Mouse (Mus musculus): ENCODE results near the gene Ror1.

Gene Ror1

DNA sequence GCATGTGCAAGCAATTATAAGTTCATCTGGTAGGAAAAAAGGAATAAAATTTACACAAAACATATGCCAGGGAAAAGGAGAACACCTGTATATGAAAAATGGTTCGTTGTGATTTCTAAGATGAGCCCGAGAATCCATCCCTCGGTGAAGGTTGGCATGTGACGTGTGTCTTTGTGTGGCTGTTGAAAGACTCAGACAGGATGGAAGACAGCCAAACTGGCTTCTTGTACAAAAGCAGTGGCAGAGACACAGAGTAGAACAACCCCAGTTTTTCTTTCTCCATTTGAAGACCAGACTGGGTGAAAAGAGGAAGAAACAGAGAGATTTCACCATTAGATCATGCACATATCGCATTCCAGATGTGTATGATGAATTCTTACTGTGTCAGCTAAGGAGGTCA lies 62.8 kb downstream of the Ror1 start:
- no peak for DNase-seq (ENCODE audit: extremely low spot score)

DNA sequence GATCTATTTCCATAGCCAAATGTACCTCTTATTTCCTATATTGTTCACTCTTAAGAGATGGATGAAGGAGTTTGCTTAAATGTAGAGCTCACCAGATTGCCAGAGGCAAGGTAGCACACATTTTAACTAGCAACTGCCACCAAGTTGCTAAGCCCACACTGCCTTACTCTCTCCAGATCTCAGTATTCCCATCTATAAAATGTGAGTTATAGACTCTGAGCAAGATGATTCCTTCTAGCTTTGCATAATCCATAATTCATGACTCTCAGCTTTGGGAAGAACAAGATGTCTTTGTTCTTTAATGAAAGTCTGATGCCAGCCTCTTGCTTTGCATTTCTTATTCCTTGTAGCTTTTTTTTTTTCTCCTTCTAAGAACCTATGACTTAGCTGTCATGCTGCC lies 64.6 kb downstream of the Ror1 start:
- DNase-seq (ENCODE audit: extremely low spot score): no peak

DNA sequence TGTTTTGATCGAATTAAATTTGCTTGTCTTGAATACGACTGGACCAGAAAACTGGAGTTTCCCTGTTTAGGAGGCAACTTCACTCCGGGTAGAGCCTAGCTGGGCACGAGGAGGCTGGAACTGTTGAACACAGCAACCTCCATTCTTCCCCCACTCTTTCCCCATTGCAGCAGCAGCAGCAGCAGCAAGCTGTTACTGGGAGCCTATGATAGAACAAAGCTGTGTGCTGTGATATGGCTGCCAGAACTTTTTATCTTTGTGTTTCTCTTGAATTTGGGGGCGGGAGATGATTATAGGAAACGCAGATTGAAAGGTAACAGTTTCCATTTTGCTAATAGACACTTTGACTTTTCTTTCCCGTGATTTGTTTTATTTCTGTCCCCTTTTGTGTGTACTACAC lies 70.2 kb downstream of the Ror1 start:
- no peak for DNase-seq (ENCODE audit: extremely low spot score)

DNA sequence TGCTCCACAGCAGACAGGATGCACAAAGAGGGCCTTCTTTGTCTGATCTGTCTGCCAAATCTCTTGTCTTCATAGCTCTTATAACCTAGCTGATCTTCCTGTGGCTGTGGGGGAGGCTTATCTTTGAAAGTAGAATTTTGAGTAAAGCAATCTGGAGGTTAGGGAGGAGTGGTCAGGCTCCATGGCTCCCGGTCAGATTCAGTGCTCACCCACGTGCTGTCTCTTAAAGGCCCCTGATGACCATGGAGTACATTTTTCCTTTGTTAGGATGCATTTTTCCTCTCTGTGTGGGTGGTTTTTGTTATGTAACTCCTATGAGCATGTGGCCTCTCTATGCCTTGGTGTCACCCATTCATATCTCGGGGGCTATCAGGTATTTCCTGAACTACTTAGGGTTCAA lies 71.3 kb downstream of the Ror1 start:
- DNase-seq (ENCODE audit: extremely low spot score): no peak

DNA sequence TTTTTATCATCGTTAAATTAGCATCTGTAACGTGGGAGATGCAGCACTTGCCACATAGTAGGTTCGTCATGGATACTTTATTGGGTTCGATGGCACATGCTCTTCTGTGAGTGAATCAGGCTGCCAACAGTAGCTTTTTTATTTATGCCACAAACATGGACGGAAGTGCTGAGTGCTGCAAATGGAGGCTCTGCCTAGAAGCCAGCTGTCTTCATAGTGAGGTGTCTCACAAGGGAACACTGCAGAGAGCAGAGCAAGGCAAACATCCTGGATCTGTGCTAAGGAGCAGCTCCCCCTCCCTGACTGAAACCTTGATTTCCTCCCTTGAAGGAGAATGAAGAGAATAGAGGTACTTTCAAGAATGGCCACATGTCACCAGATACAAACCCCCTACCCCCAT lies 74.1 kb downstream of the Ror1 start:
- DNase-seq (ENCODE audit: extremely low spot score): no peak

DNA sequence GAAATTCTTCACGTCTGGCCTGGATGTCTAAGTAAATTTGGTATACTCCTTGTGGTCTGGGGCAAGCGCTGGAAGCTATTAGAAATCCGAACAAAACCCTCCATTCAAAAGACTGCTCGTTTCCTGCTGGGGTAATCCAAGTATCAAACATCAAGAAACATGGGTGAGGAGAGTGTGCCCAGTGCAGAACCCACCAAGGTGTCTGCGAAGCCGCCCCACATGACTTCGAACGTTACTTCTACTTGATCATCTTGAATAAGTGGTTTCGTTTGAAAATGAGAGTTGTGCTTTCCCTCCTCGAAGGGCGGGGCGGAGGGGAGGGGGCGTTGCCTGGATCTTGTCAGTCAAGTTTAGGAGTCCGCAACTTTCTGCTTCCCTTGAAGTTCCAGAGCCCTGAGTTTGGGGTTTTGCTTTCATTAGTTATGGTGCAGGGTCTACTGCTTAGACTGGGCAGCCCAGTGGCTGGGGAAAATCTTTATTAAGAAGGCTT lies 74.6 kb downstream of the Ror1 start:
- DNase-seq (ENCODE audit: extremely low spot score): peak; percentile 43

DNA sequence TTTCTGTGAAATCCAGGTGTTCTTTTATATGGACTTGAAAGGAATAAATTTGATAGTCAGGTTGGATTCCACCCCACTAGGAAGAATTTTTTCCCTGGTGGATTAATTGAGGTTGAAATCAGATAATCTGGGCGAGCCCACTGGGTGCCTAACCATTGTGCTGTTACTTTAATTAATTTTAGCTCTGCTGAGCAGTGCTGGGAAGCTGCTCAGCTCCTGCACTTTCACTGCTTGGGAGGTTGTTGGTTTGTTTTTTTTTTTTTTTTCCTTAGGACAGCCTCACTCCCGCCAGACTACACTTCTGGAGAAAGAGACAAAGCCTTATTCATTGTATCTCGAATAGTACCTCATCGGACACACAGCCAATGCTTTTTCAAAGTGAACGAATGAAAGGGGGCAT lies 75.2 kb downstream of the Ror1 start:
- no peak for DNase-seq (ENCODE audit: extremely low spot score)

DNA sequence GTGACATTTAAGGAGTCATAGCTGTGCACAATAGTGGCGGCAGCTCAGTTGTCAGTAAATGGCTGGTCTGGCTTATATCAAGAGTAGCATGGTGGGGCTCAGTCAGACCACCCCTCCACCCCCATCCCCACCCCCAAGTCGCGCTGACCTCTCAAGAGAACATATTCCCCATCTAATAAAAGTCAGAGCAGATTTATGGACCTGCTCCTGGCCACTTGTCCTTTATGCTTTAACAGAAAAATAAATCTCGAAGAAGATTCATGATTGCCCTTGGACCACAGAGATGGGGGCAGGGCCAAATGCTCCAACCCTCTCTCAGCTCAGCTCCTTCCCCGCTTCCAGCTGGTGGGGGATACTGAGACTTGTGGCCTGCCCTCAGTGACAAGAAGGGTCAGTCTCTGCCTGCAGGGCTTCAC lies 75.9 kb downstream of the Ror1 start:
- DNase-seq (ENCODE audit: extremely low spot score): no peak

DNA sequence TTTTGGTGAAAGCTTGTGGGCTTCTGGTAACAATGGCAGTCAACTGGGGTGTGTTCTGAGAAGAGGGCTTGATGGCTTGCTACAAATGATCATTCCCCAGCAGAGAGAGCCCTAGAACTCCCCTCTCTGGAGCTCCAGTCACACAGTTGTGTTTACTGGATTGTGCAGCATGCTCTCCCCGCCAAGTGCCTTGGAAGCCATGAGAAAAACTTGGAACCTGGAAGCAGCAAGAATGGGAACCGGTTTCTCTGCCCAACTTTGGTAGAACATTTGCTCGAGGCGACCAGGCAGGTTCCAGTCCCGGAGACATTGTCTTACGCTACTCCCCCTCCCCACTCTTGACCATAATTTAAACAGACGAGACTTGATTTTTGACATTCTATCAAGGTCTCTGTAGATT lies 80.0 kb downstream of the Ror1 start:
- no peak for DNase-seq (ENCODE audit: extremely low spot score)

DNA sequence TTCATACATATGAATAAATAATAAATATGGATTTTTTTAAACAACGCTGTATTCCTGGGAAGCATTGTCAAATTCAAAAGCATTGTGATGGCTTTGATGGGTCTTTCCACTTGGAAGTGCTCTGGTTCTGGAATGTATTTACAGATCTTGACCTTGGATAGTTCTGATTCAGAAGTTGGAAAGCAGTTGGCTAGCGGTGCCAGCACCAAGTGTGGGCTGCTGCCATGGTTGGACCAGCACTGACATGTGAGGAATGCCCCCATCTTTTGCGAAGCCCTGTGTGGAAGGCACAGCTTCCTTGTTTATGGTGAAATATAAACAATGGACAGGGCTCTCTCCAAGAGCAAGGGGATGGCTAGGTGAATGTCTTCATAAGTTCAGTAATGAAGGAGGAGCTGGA lies 82.7 kb downstream of the Ror1 start:
- DNase-seq (ENCODE audit: extremely low spot score): no peak

DNA sequence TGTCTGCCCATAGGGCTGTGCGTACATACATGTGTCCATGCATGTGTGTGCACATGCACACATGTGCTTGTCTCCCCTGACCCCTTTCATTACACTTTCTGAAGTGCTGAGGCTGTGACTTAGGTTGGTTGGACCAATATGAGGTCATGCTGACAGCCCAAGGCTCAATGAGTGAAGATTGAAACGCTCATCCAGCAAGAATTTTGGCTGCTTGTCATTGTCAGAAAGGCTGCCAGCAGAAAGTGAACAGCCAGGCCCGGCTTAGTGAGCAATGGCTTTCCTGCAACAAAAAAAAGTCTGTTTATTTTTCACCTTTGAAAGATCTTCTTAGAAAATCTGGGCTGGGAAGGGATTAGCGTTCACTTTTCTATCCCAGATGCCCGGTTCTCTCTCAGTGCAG lies 86.1 kb downstream of the Ror1 start:
- DNase-seq (ENCODE audit: extremely low spot score): no peak

DNA sequence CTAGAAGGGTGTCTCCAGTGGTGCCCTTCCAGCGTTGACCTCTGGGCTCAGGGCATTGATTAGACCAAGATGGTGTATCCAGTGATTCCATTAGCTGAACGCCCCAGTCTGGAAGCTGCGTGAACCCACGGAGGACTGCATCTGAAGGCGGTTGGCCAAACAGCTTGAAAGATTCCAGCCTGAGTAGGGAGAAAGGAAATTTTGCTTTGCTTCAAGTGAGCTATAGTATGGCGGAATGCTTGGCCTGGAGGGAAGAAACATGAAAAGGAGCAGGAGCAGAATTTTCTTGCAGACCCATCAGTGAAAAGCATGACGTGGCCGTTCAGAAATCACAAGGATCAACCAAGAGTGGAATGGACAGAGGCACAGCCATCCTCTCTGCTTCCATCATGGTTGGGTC lies 91.2 kb downstream of the Ror1 start:
- DNase-seq (ENCODE audit: extremely low spot score): no peak

DNA sequence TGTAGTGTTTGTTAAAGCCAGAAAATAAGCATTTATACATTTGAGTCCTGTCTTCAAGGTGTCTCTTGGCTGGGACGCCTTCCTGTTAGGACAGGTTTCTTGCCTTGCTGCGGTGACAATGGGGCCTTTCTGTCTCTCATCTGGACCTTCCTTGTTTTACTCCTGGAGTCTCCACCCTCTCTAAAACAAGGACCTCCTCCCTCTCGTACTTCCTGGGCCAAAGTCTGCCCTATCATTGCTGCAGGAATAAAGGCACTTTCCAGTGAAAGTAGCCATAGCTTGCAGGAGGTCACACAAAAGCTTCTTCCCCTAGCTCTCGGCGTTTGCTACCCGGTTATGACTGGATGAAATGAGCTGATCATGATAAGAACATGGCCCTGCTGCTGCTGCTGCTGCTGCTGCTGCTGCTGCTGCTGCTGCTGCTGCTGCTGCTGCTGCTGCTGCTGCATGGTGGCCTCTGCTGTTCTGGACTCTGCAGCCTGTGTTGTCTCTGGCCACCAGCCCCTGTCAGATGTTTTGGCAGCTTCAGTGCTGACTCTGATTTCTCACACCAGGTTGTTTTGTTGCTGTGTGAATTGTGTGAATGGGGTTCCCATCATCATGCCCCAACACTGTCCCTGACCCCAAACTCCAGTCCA lies 92.1 kb downstream of the Ror1 start:
- DNase-seq (ENCODE audit: extremely low spot score): no peak

DNA sequence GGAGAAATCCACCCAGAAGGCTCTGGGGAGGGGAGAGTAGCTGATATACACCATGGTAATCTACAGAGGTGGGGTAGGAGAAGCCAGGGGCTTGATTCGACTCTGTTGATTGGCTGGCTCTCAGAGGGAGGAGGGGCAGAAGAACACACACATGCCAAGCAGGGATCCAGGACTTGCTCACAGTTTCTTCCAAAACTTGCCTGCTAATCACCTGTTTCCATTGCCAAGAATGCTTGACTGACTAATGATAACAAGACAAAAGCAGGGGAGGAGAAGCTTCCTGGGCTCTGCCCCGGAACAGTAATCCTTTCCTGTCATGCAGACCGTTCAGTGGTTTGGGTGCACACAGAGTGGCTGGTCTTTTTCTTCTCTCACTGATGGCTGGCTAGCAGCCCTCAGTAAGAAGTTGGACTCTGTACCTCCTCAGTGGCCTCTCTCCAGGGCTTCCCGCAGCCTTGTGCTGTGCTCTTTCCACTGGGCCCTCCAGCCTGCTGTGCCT lies 92.7 kb downstream of the Ror1 start:
- peak; percentile 23 for DNase-seq (ENCODE audit: extremely low spot score)

DNA sequence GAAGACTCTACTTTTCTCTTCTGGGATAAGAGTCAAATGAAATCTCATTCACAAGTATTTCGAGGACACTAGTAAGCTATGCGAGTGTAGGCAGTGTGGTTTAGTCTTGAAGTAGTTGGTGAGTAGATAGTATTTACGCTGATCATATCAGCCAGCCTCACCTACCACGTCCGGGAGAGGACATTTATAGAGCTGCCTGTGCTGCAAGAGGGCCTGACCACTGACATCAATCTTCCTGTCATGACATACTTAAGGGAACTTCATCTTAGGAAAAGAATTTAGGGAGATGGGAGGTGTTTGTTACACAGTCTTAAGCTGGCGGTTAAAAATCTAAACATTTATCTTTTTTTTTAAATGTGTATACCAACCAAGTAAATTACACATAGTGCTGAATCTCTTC lies 95.9 kb downstream of the Ror1 start:
- no peak for DNase-seq (ENCODE audit: extremely low spot score)

DNA sequence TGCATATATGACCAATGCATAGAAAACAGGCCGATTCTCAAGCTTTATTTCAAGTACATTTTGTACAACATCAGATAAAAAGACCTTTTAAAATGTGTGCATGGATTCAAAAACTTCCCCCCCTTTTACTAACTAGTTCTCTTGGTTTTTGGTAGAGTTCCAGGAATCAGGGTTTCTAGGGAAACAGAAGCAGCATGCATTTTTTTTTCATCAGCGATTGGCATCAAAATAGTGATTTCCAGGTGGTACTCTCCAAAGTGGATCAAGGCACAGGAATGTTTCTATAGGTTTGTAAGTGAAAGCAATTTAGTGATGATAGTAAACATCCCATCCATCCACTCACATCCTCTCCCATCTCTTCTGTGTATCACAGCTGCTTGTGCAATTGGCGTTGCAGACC lies 98.5 kb downstream of the Ror1 start:
- no peak for DNase-seq (ENCODE audit: extremely low spot score)

DNA sequence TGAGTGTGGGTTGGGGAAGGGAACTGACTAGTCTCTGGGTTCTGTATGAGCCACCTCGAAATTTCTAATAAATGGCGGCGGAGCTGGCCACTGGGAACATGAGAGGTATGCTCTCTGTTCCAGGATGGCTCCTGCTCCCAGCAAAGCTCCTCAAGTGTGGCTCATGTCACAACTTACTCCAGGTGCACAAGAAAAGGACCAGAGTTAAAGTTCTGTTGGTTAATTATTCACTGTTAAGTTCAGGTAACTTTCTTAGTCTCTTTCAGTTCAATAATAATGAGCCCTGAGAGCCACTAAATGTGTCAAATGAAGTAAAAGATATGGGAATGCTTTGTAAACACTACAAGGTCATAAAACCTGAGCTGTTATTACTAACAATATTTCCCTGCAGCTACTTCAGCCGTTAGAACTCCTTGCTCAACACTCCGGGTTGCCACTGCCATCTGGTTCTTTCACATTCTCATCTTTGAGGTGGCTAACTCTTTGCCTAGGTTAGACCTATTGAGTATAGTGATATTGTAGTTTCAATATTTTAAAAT lies 100.7 kb downstream of the Ror1 start:
- no peak for DNase-seq (ENCODE audit: extremely low spot score)

DNA sequence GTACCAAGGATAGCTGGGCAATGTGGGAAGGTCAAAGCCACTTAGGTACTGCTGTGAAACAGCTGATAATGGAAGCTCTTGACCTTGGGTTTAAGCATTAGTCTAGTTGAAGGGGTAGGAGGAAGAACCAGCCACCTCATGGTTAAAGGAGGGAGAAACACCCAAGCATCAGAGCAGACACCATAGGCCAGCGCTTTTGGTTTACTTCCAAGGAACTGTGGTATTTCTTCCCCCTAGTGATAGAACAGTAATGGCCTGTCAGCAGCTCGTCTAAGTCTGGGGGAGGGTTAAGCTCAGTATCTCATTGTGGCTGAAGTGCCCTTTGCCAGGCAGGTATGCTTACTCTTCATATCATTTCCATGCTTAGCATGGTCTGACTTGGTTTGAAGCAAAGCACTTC lies 102.7 kb downstream of the Ror1 start:
- no peak for DNase-seq (ENCODE audit: extremely low spot score)

DNA sequence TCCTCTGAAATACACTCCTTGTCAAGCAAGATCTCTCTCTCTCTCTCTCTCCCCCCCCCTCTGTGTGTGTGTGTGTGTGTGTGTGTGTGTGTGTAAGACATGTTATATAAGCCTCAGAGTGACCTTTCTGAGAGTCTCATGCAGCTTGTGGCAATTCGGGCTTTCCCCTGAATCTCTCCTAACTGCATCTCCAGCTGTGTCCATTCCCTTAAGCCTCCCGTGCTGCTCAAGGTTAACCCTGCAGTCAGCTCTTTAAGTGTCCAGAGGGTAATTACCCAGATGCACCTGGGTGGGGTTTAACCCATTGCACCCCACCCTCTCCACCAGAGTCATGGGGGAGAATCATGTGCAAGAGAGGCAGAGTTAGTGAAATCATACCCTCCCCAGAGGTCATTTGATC lies 105.7 kb downstream of the Ror1 start:
- DNase-seq (ENCODE audit: extremely low spot score): no peak

DNA sequence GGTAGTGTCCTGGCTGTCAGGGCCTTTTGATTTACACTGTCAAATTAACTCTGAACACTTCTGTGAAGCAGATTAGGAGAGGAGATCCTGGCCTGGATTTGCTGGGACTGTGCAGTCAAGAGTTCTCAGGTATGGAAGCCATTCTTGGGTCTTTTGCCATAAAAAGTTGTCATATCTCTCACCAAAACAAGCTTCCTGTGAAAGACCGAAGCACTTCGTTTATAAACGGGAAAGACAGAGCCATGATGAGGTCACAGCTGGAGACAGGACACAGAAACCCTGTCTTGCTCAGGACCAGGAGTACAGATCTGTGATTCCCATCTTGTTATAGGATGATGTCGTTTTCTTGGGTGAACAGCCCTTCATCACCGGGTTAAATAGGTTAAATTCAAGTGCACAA lies 107.5 kb downstream of the Ror1 start:
- no peak for DNase-seq (ENCODE audit: extremely low spot score)

DNA sequence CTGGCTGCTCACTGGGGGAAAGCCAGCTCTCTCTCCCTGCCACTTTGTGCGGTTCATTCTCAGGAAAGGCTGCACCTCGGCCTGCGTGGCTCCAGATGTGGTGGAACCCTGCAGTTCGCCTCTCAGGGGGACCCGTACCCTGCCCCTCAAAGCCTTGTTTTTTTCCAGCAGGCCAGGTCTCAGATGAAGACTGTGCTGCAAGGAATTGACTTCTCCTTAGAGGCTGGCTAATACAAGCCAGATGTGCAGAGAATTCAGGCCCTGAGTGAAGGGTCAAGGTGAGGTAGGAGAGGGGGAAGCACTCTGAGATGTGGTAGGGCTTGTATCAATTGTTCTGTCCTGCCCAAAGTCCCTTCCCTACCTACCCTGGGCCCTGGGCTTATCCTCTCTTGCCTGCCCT lies 108.1 kb downstream of the Ror1 start:
- DNase-seq (ENCODE audit: extremely low spot score): no peak

DNA sequence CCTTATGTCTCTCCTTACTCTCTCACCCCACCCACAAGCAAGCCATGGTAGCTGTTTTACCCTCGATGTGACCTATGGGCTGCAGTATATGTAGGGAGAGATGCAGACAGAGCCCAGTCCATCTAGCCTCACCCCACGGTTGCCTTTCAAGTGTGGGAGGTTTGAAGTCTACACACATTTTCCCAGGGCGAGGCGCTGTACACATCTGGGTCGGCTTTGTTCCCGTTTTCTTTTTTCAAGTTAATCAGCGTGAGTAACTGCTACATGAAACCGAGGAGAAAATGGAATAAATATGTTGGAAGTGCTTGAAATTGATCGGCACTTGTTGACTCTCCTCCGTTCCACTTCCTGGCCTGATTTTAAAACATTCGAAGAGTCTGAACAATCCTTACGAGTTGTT lies 108.8 kb downstream of the Ror1 start:
- no peak for DNase-seq (ENCODE audit: extremely low spot score)

DNA sequence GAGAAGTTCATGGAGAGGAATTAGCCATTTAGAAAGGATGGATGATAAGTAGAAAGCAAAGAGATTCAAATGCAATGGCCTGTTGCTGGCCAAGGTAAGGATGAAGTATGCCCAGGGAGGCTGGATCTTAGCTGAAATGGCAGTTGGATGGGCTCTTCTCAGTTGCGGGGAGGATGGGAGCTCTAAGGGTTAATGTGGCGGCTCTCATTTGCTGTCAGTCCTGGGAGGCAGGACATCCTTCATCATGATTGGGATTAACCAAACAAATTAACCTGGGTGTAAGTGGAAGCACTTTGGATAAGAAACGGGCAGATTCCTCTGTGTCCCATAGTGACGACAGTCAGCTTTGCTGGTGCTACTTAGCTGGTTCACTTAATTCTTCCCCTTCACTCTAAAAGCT lies 112.5 kb downstream of the Ror1 start:
- DNase-seq (ENCODE audit: extremely low spot score): no peak

DNA sequence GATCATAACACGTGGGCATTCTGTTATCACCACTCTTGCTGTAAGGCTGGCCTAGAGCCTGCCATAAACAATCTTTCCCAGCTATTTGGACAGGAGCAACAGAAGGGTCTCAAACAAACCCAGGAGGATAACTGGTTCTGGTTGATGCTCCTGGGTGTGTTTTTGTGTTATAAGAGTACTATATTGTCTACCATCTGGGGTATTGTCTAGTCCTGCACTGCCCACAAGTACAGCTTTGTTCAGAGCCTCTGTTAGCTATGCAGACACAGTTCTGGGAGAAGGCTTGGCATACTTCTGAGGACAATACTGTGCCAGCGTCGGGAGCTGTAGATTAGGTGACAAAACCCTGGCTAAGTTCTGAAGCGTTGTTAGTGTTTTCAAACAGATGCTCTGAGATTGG lies 113.5 kb downstream of the Ror1 start:
- DNase-seq (ENCODE audit: extremely low spot score): no peak
